Mouse (Mus musculus): ENCODE data around the gene Katnal1. TPM values are rescaled to one million over a fixed set of nuclear protein-coding genes. Genes with fewer than 3 reads are reported as not detected.
A peak's percentile ranks its signal among the peaks of the same experiment; 100 is the strongest.

Gene Katnal1
- total and polyA plus RNA-seq, 2 experiments from 2014 or later: 28.1 to 33.7 TPM

DNA sequence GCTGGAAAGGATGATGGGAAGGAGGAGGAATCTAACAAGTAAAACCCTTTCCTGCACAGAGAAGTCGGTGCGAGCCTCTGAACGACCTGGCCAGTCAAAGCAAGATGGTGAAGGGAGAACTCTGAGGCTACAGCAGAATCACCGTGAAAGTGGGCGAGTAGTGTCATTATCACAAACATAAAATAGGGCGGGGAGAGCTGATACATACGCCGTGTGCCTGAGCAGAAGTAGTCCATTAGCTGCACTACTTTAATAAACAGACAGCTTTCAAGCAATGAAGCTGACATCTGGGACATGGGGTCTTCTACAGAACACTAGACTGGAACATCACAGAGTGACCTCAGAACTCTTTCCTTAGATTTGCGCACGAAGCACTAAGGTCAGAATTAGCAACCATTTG lies 32.6 kb downstream of the Katnal1 start:
- H3K27ac ChIP-seq: no peak overlapping the region
- no peak for ATAC-seq
- WGBS: 89% methylated on average over 10 of the region's 10 CpGs

DNA sequence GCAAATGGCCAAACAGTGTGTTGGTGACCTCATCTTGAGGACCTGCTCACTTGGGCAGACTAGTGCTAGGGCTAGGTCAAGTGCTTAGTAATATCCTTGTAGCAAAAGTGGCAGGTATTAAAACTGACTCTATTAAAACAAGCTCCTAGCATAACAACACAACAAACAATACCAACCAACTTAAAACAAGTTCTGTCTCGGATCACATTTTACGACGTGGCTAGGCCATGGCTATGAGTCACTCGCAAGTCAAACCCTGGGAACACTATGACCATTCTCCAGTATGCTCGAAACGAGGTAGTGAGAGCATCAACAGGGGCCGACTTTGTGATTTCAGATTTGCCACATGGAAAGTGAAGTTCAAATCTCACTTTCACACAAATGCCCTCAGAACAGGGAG lies 33.3 kb downstream of the Katnal1 start:
- no peak for ATAC-seq
- H3K9me3 ChIP-seq (ENCODE audit: low read length): no peaks in the 10 kb centered on the region
- no peak for DNase-seq (ENCODE audit: low spot score)
- H3K27me3 ChIP-seq (ENCODE audit: insufficient read depth, low read length): no peaks in the 10 kb centered on the region
- H3K9ac ChIP-seq (replicated peaks; ENCODE audit: low read length): no peak overlapping the region
- H3K27ac ChIP-seq: no peak overlapping the region
- peaks cover 27% of the 10 kb centered on the region; the same call in 1 of the 2 replicates for H3K36me3 ChIP-seq (ENCODE audit: insufficient read depth, low read length)
- no peak overlapping the region for H3K4me3 ChIP-seq (ENCODE audit: low read length)
- TF ChIP-seq CTCF (IDR thresholded peaks at IDR 0.05; ENCODE audit: low read depth): no peak
- H3K4me1 ChIP-seq (ENCODE audit: insufficient read depth, low read length): peaks cover 5% of the 10 kb centered on the region; the same call in 1 of the 2 replicates
- H3K4me2 ChIP-seq (ENCODE audit: low read depth, low read length): no peak overlapping the region
- WGBS: 92% methylated on average over 7 of the region's 7 CpGs

More for the DNA sequence above, 32.6 kb downstream of the Katnal1 start:
- Histone ChIP-seq H3K4me3 (ENCODE audit: low read length) (no peak overlapping the region), H3K9me3 (ENCODE audit: low read length) (no peaks in the 10 kb centered on the region), H3K36me3 (ENCODE audit: insufficient read depth, low read length) (peaks cover 22% of the 10 kb centered on the region; the same call in 1 of the 2 replicates), H3K4me1 (ENCODE audit: insufficient read depth, low read length) (peaks cover 5% of the 10 kb centered on the region; the same call in 1 of the 2 replicates), H3K9ac (replicated peaks; ENCODE audit: low read length) (no peak overlapping the region), H3K4me2 (ENCODE audit: low read depth, low read length) (no peak overlapping the region), H3K27me3 (ENCODE audit: insufficient read depth, low read length) (no peaks in the 10 kb centered on the region)
- TF ChIP-seq CTCF (IDR thresholded peaks at IDR 0.05; ENCODE audit: low read depth): no peak
- DNase-seq (ENCODE audit: low spot score): no peak

DNA sequence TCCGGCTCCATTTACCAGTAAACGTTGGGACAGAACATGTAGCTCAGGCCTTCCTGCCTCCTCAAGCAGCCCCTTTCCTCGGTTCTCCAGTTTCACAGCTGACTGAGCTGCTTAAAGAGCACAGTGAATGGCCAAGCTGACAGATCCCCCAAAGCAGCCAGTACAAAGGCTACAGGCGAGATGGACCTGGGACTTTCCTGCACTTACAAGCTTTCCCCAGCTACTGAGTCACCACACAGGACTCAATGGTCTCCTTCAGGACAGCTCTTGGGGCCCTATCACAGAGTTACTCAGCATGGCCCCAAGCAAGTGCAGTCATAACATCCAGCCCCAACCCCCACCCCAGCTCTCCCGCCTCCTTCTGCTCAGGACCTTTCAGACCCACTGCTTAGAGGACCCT lies 34.1 kb downstream of the Katnal1 start:
- Histone ChIP-seq H3K4me2 (ENCODE audit: low read depth, low read length) (no peak overlapping the region), H3K27ac (no peak overlapping the region), H3K4me1 (ENCODE audit: insufficient read depth, low read length) (peaks cover 5% of the 10 kb centered on the region; the same call in 1 of the 2 replicates), H3K36me3 (ENCODE audit: insufficient read depth, low read length) (peaks cover 28% of the 10 kb centered on the region; the same call in 1 of the 2 replicates), H3K4me3 (ENCODE audit: low read length) (no peak overlapping the region), H3K9me3 (ENCODE audit: low read length) (no peaks in the 10 kb centered on the region), H3K9ac (replicated peaks; ENCODE audit: low read length) (no peak overlapping the region), H3K27me3 (ENCODE audit: insufficient read depth, low read length) (no peaks in the 10 kb centered on the region)
- no peak for ATAC-seq
- no peak for DNase-seq (ENCODE audit: low spot score)
- no peak for TF ChIP-seq CTCF (IDR thresholded peaks at IDR 0.05; ENCODE audit: low read depth)
- WGBS: 52% methylated on average over 5 of the region's 5 CpGs

DNA sequence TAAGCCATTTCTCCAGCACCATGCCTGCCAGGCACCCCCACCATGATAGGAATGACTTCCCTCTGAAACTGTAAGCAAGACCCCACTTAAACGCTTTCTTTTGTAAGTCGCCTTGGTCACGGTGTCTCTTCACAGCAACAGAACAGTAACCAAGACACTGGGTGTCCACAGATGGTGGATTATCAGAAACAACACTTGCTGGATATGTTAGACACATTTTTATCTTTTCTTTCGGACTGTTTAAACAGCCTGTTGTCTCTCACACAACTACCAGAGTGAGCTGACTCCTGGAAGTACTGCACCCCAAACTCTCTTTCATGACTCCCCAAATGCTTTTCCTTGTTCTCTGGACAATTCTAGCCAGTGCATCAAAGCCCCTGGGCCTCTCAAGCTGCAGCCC lies 38.9 kb downstream of the Katnal1 start:
- no peak overlapping the region for H3K27ac ChIP-seq
- no peak overlapping the region for H3K4me2 ChIP-seq (ENCODE audit: low read depth, low read length)
- DNase-seq (ENCODE audit: low spot score) (no peak), ATAC-seq (no peak)
- H3K27me3 ChIP-seq (ENCODE audit: insufficient read depth, low read length): no peaks in the 10 kb centered on the region
- no peak overlapping the region for H3K9ac ChIP-seq (replicated peaks; ENCODE audit: low read length)
- no peaks in the 10 kb centered on the region for H3K9me3 ChIP-seq (ENCODE audit: low read length)
- 98% methylated on average over 4 of the region's 4 CpGs for WGBS
- no peak overlapping the region for H3K4me3 ChIP-seq (ENCODE audit: low read length)
- H3K4me1 ChIP-seq (ENCODE audit: insufficient read depth, low read length): no peaks in the 10 kb centered on the region
- H3K36me3 ChIP-seq (ENCODE audit: insufficient read depth, low read length): peaks cover 35% of the 10 kb centered on the region; the same call in 1 of the 2 replicates
- TF ChIP-seq CTCF (IDR thresholded peaks at IDR 0.05; ENCODE audit: low read depth): no peak

DNA sequence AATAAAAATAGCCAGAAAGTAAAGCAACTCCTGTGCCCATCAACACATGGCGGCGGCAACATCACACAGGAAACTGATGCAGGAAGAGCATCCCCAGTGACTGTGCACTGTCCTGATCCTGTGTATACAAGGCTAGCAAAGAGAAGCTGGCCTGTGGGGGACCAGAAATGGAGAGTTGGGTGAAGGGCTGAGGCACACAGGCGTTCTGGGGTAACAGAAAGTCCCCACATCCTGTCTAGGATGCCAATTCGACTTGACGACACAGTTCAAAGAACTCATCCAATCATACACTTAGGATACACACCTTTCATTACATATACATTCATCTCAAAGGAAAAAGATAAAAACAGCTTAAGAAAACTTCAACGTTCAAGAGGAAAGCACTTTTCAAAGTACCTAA lies 41.1 kb downstream of the Katnal1 start:
- H3K36me3 ChIP-seq (ENCODE audit: insufficient read depth, low read length): peaks cover 29% of the 10 kb centered on the region; the same call in 1 of the 2 replicates
- no peak overlapping the region for H3K4me3 ChIP-seq (ENCODE audit: low read length)
- H3K27ac ChIP-seq: no peak overlapping the region
- no peaks in the 10 kb centered on the region for H3K9me3 ChIP-seq (ENCODE audit: low read length)
- 92% methylated on average over 6 of the region's 6 CpGs for WGBS
- no peak for DNase-seq (ENCODE audit: low spot score)
- no peaks in the 10 kb centered on the region for H3K4me1 ChIP-seq (ENCODE audit: insufficient read depth, low read length)
- H3K4me2 ChIP-seq (ENCODE audit: low read depth, low read length): no peak overlapping the region
- ATAC-seq: no peak
- H3K9ac ChIP-seq (replicated peaks; ENCODE audit: low read length): no peak overlapping the region
- TF ChIP-seq CTCF (IDR thresholded peaks at IDR 0.05; ENCODE audit: low read depth): no peak
- H3K27me3 ChIP-seq (ENCODE audit: insufficient read depth, low read length): no peaks in the 10 kb centered on the region

DNA sequence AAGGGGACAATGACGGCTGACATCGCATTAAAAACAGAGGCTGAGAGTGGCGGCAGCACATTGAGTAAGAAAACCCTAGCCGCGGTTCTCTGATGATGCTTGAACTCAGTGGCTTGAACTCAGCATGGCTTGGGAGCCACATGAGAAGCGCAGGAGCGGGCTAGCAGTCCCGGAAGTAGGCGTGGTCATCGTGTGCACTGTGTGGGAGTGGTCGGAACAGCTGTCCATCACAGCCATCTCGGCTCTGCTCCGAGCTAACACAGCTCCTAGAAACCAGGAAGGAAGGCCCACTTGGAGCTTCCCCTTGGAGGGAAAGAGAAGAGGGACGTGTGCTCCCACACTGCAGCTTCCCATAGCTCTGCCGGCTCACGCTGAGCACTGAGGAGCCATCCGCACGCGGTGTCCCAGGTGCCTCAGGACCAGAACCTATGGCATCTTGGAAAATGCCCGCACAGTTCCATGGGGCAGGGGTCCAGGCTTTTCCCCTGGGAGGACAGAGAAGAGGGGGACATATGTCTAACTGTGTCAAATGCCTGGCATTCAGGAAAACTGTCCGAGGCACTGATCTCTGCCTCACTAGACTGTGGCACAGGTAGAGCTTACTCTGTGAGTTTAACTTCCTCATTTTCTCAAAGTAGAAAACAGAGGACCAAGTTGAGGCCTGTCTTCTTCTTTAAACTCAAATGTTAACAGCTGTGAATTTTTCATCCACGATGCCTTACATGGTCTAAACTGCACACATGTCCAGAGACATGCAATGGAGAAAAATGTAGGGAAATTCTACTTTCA lies 43.1 kb downstream of the Katnal1 start:
- H3K4me3 ChIP-seq (ENCODE audit: low read length): no peak overlapping the region
- TF ChIP-seq CTCF (IDR thresholded peaks at IDR 0.05; ENCODE audit: low read depth): no peak
- 32% methylated on average over 22 of the region's 22 CpGs for WGBS

DNA sequence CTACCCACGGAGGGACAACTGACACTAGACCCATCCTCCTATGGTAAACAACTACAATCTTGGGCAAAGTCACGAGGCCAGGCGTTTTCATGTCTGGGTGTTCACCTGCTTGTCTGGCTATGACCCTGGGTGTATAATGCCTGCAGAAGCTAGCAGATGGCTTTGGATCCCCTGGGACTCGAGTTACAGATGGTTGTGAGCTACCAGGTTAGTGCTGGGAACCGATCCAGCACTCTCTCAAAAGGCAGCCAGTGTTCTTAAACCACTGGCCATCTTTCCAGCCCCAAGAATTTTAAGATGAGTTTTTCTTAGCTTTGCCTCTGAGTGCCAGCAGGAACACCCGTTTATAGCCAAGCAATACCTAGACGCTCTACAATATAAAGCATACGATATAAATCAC lies 45.4 kb downstream of the Katnal1 start:
- 81% methylated on average over 8 of the region's 8 CpGs for WGBS
- Histone ChIP-seq H3K9ac (replicated peaks; ENCODE audit: low read length) (no peak overlapping the region), H3K36me3 (ENCODE audit: insufficient read depth, low read length) (peaks cover 17% of the 10 kb centered on the region), H3K27me3 (ENCODE audit: insufficient read depth, low read length) (no peaks in the 10 kb centered on the region), H3K4me3 (ENCODE audit: low read length) (no peak overlapping the region), H3K27ac (no peak overlapping the region), H3K9me3 (ENCODE audit: low read length) (no peaks in the 10 kb centered on the region), H3K4me2 (ENCODE audit: low read depth, low read length) (no peak overlapping the region), H3K4me1 (ENCODE audit: insufficient read depth, low read length) (no peaks in the 10 kb centered on the region)
- TF ChIP-seq CTCF (IDR thresholded peaks at IDR 0.05; ENCODE audit: low read depth): no peak
- no peak for DNase-seq (ENCODE audit: low spot score)
- no peak for ATAC-seq

More for the DNA sequence above, 43.1 kb downstream of the Katnal1 start:
- Histone ChIP-seq H3K4me1 (ENCODE audit: insufficient read depth, low read length) (no peaks in the 10 kb centered on the region), H3K9me3 (ENCODE audit: low read length) (no peaks in the 10 kb centered on the region), H3K27me3 (ENCODE audit: insufficient read depth, low read length) (no peaks in the 10 kb centered on the region), H3K4me2 (ENCODE audit: low read depth, low read length) (0 out of 2 replicates have a peak overlapping the region, but pooled peaks have one; percentile 18), H3K36me3 (ENCODE audit: insufficient read depth, low read length) (peaks cover 14% of the 10 kb centered on the region; the same call in 1 of the 2 replicates), H3K9ac (replicated peaks; ENCODE audit: low read length) (no peak overlapping the region), H3K27ac (no peak overlapping the region)
- ATAC-seq (peak; percentile 80), DNase-seq (ENCODE audit: low spot score) (peak; percentile 56)
